Mouse (Mus musculus) CH12.LX (cell line): ENCODE results near the gene Mtm1. TPM values are rescaled to one million over a fixed set of nuclear protein-coding genes. Genes with fewer than 3 reads are reported as not detected.

Source experiments
- DNase-seq: peaks from one replicate; pipeline ENCODE4 v3.0.0-alpha.2; 2013; ENCODE audit errors: extremely low read depth
- H3K27ac ChIP-seq: 2 replicates; pipeline ENCODE4 v1.5.1; 2012; ENCODE audit warnings: low read depth, mild to moderate bottlenecking, control low read depth, moderate library complexity; ENCODE audit not compliant: insufficient read depth
- H3K27me3 ChIP-seq: replicated peaks from 2 replicates; pipeline ENCODE3; 2012; ENCODE audit warnings: inconsistent platforms
- H3K36me3 ChIP-seq, 2 experiments: replicated peaks in 1 of 2; 2 replicates each; pipeline versions ENCODE3 to v1.6.1; 2012; ENCODE audit warnings: inconsistent platforms in 1 of 2, low read length in 1 of 2, mild to moderate bottlenecking in 1 of 2, mixed read lengths in 1 of 2, moderate library complexity in 1 of 2; ENCODE audit not compliant: control insufficient read depth in 1 of 2, insufficient read depth in 1 of 2
- H3K4me1 ChIP-seq, 2 experiments: 2 replicates each; pipeline ENCODE4 v1.6.1; 2012; ENCODE audit warnings: inconsistent platforms in 1 of 2, moderate library complexity in 1 of 2; ENCODE audit not compliant: insufficient read depth in 2 of 2, control insufficient read depth in 1 of 2
- H3K4me2 ChIP-seq: 2 replicates; pipeline ENCODE4 v1.6.1; 2012; ENCODE audit warnings: low read depth, mild to moderate bottlenecking, control low read depth; ENCODE audit not compliant: poor library complexity, insufficient read depth, severe bottlenecking
- H3K4me3 ChIP-seq, 3 experiments: fragments of 150-350 bp in 1 of 3; sonication (generic) in 1 of 3; replicated peaks in 1 of 3; 2 replicates each; pipeline versions ENCODE3 to v1.5.1; 2011 to 2012; ENCODE audit warnings: low read depth in 2 of 3, low read length in 2 of 3, mild to moderate bottlenecking in 2 of 3, moderate library complexity in 2 of 3, control low read depth in 1 of 3, improper control_type of control experiment in 1 of 3, inconsistent platforms in 1 of 3, mixed read lengths in 1 of 3; ENCODE audit not compliant: poor library complexity in 1 of 3
- H3K79me2 ChIP-seq: replicated peaks from 2 replicates; pipeline ENCODE4 v1.6.1; 2012; ENCODE audit warnings: mild to moderate bottlenecking, moderate library complexity; ENCODE audit not compliant: control insufficient read depth, poor library complexity, insufficient read depth, severe bottlenecking; ENCODE audit errors: extremely low read depth
- H3K9ac ChIP-seq: 2 replicates; pipeline ENCODE4 v1.6.1; 2012; ENCODE audit warnings: low read depth, mild to moderate bottlenecking, control low read depth, moderate library complexity; ENCODE audit not compliant: insufficient read depth
- H3K9me3 ChIP-seq: replicated peaks from 2 replicates; pipeline ENCODE3; 2012; ENCODE audit warnings: low read length, inconsistent platforms, mixed read lengths
- BHLHE40 ChIP-seq: IDR thresholded peaks from 2 replicates; pipeline ENCODE4 v1.6.1; 2011; ENCODE audit warnings: mild to moderate bottlenecking, low read depth, low read length, improper control_type of control experiment
- CHD1 ChIP-seq: IDR thresholded peaks from 2 replicates; pipeline ENCODE4 v1.6.1; 2012; ENCODE audit warnings: low read depth, low read length, improper control_type of control experiment, inconsistent platforms
- CHD2 ChIP-seq: IDR thresholded peaks from 2 replicates; pipeline ENCODE4 v1.6.1; 2011; ENCODE audit warnings: low read length, improper control_type of control experiment
- CTCF ChIP-seq, 2 experiments: IDR thresholded peaks in 1 of 2; conservative IDR thresholded peaks in 1 of 2; 2 replicates each; pipeline ENCODE4 v1.5.1; 2011 to 2012; ENCODE audit warnings: low read depth in 2 of 2, low read length in 2 of 2, improper control_type of control experiment in 1 of 2, inconsistent platforms in 1 of 2, mild to moderate bottlenecking in 1 of 2, moderate library complexity in 1 of 2
- ELF1 ChIP-seq: IDR thresholded peaks from 2 replicates; pipeline ENCODE4 v1.6.1; 2014; ENCODE audit warnings: low read depth, mild to moderate bottlenecking, inconsistent platforms, low read length, improper control_type of control experiment
- EP300 ChIP-seq: IDR thresholded peaks from 2 replicates; pipeline ENCODE4 v1.6.1; 2011; ENCODE audit warnings: low read length, improper control_type of control experiment
- ETS1 ChIP-seq: conservative IDR thresholded peaks from 2 replicates; pipeline ENCODE4 v1.6.1; 2012; ENCODE audit warnings: low read depth, mild to moderate bottlenecking, inconsistent platforms, low read length, improper control_type of control experiment, moderate library complexity
- GABPA ChIP-seq: IDR thresholded peaks from 2 replicates; pipeline ENCODE4 v1.6.1; 2012; ENCODE audit warnings: low read depth, low read length, improper control_type of control experiment, inconsistent platforms; ENCODE audit not compliant: insufficient replicate concordance
- HCFC1 ChIP-seq: IDR thresholded peaks from 2 replicates; pipeline ENCODE4 v1.6.1; 2012; ENCODE audit warnings: low read depth, mild to moderate bottlenecking, inconsistent platforms, low read length, improper control_type of control experiment
- IRF4 ChIP-seq: IDR thresholded peaks from 2 replicates; pipeline ENCODE4 v1.6.1; 2014; ENCODE audit warnings: low read depth, mild to moderate bottlenecking, inconsistent platforms, low read length, improper control_type of control experiment
- JUND ChIP-seq: conservative IDR thresholded peaks from 2 replicates; pipeline ENCODE4 v1.6.1; 2011; ENCODE audit warnings: low read depth, low read length, improper control_type of control experiment
- MAFK ChIP-seq: IDR thresholded peaks from 2 replicates; pipeline ENCODE4 v1.6.1; 2011; ENCODE audit warnings: low read length, improper control_type of control experiment; ENCODE audit not compliant: insufficient replicate concordance
- MAX ChIP-seq: IDR thresholded peaks from 2 replicates; pipeline ENCODE4 v1.6.1; 2011; ENCODE audit warnings: low read length, improper control_type of control experiment
- MEF2A ChIP-seq: IDR thresholded peaks from 2 replicates; pipeline ENCODE4 v1.6.1; 2014; ENCODE audit warnings: low read depth, mild to moderate bottlenecking, inconsistent platforms, low read length, improper control_type of control experiment, borderline replicate concordance
- NELFE ChIP-seq: IDR thresholded peaks from 2 replicates; pipeline ENCODE4 v1.6.1; 2011; ENCODE audit warnings: low read depth, low read length, improper control_type of control experiment
- NRF1 ChIP-seq: IDR thresholded peaks from 2 replicates; pipeline ENCODE4 v1.6.1; 2014; ENCODE audit warnings: low read depth, mild to moderate bottlenecking, inconsistent platforms, low read length, improper control_type of control experiment, moderate library complexity
- POLR2AphosphoS2 ChIP-seq: IDR thresholded peaks from 2 replicates; pipeline ENCODE4 v1.6.1; 2011; ENCODE audit warnings: low read depth, low read length, improper control_type of control experiment
- SIN3A ChIP-seq: IDR thresholded peaks from 2 replicates; pipeline ENCODE4 v1.6.1; 2012; ENCODE audit warnings: low read length, improper control_type of control experiment, inconsistent platforms
- SMC3 ChIP-seq: IDR thresholded peaks from 2 replicates; pipeline ENCODE4 v1.6.1; 2011; ENCODE audit warnings: low read depth, low read length, improper control_type of control experiment
- TBP ChIP-seq: conservative IDR thresholded peaks from 2 replicates; pipeline ENCODE4 v1.6.1; 2011; ENCODE audit warnings: low read depth, low read length, improper control_type of control experiment
- USF1 ChIP-seq: IDR thresholded peaks from 2 replicates; pipeline ENCODE4 v1.6.1; 2014; ENCODE audit warnings: low read depth, mild to moderate bottlenecking, inconsistent platforms, low read length, improper control_type of control experiment
- USF2 ChIP-seq: conservative IDR thresholded peaks from 2 replicates; pipeline ENCODE4 v1.6.1; 2011; ENCODE audit warnings: low read depth, low read length, improper control_type of control experiment
- ZNF384 ChIP-seq: IDR thresholded peaks from 2 replicates; pipeline ENCODE4 v1.6.1; 2012; ENCODE audit warnings: low read depth, low read length, improper control_type of control experiment, inconsistent platforms
- dilution Hi-C: fragments of 300-500 bp; cut with MboI; formaldehyde crosslinking; loops from 2 replicates; pipeline ENCODE4 v1.14.3; 2020; ENCODE audit warnings: low sequenced_read_pairs; ENCODE audit not compliant: extremely low pct_unique_long_range_greater_than_20kb, extremely low pct_ligation_motif_present
- in situ Hi-C: fragments of 300-500 bp; cut with MboI; formaldehyde crosslinking; loops from 3 replicates; pipeline ENCODE4 v1.14.3; 2019; ENCODE audit warnings: low sequenced_read_pairs, low pct_ligation_motif_present, low pct_unique_long_range_greater_than_20kb, mixed read lengths
- polyA plus RNA-seq: library from polyadenylated mRNA; unstranded; fragments of >175 nt; gene quantifications from 2 replicates; pipeline ENCODE4 v1.2.1, GENCODE M21; 2012; ENCODE audit warnings: low read depth; ENCODE audit not compliant: insufficient read length
- total RNA-seq, 2 experiments: library from RNA; depleted of rRNA; stranded (reverse); fragments of 300-350 nt in 1 of 2; fragments of >200 nt in 1 of 2; gene quantifications; 2 replicates each; pipeline ENCODE4 v1.2.3; 2012 to 2014

Mtm1 gene
- total and polyA plus RNA-seq, 3 experiments: 2.2 to 4.7 (median 3.5) TPM

DNA sequence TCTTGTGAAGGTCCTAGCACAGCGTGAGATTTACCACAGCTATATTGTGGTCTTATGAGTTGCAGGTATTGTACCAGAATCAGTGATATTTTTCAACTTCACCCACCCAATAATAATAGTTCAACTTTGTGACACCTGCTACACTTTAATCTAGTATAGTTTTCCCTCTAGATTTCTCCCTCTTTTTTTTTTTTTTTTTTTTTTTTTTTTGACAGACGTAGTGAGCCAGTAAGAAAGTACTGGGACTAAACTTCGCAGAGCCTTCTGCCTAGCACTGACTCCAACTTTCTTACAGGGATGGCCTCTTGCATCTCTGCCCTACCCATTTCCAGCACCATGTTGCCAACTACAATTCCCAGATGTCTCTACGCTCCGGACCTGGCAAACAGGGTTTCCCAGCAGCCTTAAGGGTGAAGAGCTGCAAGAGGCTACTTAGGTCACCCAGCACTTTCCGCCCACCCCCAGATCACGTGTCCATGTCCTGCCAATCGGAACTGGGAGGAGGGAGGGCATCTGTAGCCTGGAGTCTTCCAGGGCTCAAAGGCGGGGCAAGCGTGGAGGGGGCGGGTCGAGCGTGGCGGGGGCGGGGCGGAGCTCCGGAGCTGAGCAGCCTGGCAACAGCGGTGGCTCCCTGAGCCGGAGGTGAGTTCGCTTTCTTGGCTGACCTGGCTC is 4.0 kb downstream of the Mtm1 start:
- Histone ChIP-seq H3K27ac (no peak overlapping the region), H3K79me2 (no peaks in the 10 kb centered on the region), H3K4me2 (peak overlapping the region; percentile 42; the same call in 1 of the 2 replicates), H3K4me1 (no peaks in the 10 kb centered on the region), H3K9ac (peak overlapping the region; percentile 32; the same call in 1 of the 2 replicates), H3K27me3 (no peaks in the 10 kb centered on the region), H3K36me3 (no peaks in the 10 kb centered on the region), H3K4me3 (peak overlapping the region in 2 of 3 experiments; percentile 57 to 61), H3K9me3 (no peaks in the 10 kb centered on the region)
- dilution Hi-C loops (no loop called here), in situ Hi-C loops (no loop called here)
- peak; percentile 89 for DNase-seq
- TF ChIP-seq ZNF384 (peak; percentile 71), USF2 (peak; percentile 81), CTCF (conservative IDR thresholded peaks at IDR 0.05 in 1 of 2, IDR thresholded peaks at IDR 0.05 in 1 of 2; ENCODE audit: low read depth in 2 of 2, low read length in 2 of 2) (no peak), USF1 (peak; percentile 88), ELF1 (peak; percentile 22; the same call in 1 of the 2 replicates), HCFC1 (peak; percentile 82), MAX (peak; percentile 72), NELFE (no peak), CHD1 (no peak)

DNA sequence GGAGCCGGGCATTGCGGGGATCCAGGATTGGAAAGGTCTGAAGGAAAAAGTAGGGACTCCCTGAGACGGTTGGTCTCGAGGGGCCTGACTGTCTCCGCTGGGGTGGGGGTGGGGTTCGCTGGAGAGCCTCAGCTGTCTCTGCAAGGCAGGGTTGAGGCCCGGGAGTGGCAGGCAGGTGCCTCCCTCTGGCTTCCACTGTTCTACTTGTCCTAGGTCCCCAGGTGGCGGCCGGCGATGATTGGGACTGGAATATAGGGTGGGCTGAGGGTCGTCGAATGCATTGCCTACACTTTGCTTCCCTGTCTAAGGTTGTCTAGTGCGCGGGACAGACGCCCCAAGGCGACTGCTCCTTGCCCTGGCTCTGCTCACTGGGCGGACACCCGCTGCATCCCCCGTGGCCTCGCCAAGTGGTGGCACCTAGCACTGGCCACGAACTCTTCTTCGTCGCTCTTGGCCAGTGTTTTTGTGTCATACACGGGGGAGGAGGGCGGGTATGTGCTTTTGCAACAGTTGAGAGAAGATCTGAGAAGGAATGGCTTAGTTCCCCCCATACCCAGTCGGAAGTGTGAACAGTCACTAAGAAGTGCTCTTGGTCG is 4.6 kb downstream of the Mtm1 start:
- H3K36me3 ChIP-seq: no peaks in the 10 kb centered on the region
- H3K4me2 ChIP-seq: peak overlapping the region; percentile 42; the same call in 1 of the 2 replicates
- no peaks in the 10 kb centered on the region for H3K27me3 ChIP-seq
- in situ Hi-C loops: no loop called here
- H3K79me2 ChIP-seq: no peaks in the 10 kb centered on the region
- no peaks in the 10 kb centered on the region for H3K9me3 ChIP-seq
- no peak overlapping the region for H3K27ac ChIP-seq
- dilution Hi-C loops: no loop called here
- H3K9ac ChIP-seq: peak overlapping the region; percentile 32; the same call in 1 of the 2 replicates
- H3K4me1 ChIP-seq: no peaks in the 10 kb centered on the region
- H3K4me3 ChIP-seq: peak overlapping the region; percentile 49 to 61 (median 57)
- no peak for DNase-seq
- TF ChIP-seq ELF1: no peak
- TF ChIP-seq SIN3A: 0 out of 2 replicates have a peak, but pooled peaks have one; percentile 32

DNA sequence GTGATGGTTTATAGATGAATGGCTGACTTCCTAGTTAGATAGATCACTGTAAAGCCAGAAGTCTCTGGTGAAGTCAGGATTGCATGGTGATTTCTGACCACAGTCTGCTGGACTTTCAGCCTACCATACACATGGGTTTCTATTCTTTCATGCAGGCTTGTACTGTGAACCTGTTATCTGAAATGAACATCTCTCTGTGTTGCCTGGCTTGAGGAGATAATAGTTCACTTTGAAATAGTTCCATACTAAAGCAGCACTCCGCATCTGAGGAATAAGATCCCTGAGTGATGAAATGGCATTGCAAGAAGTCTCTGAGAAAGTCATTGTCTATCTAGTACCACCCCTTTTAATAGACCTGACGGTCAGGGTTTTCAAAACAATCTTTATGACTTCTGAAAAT is 6.3 kb downstream of the Mtm1 start:
- Histone ChIP-seq H3K4me1 (no peaks in the 10 kb centered on the region), H3K4me2 (no peak overlapping the region), H3K9me3 (no peaks in the 10 kb centered on the region), H3K9ac (no peak overlapping the region), H3K4me3 (no peak overlapping the region), H3K79me2 (no peaks in the 10 kb centered on the region), H3K27ac (no peak overlapping the region), H3K27me3 (no peaks in the 10 kb centered on the region), H3K36me3 (no peaks in the 10 kb centered on the region)
- TF ChIP-seq NELFE (no peak), MEF2A (no peak), ETS1 (no peak), TBP (no peak), CHD2 (no peak), GABPA (no peak), MAX (no peak), MAFK (no peak), IRF4 (no peak), POLR2AphosphoS2 (no peak), NRF1 (no peak), EP300 (no peak), SMC3 (no peak), BHLHE40 (no peak), JUND (no peak)
- in situ Hi-C loops: no loop called here
- no peak for DNase-seq
- dilution Hi-C loops: no loop called here
